Mouse (Mus musculus): Measurements from ENCODE around the gene Nav3. TPM values are rescaled to one million over a fixed set of nuclear protein-coding genes. Genes with fewer than 3 reads are reported as not detected.
A peak's percentile ranks its signal among the peaks of the same experiment; 100 is the strongest.

The Nav3 gene
- total RNA-seq, 2 experiments from 2014 or later: 24.3 to 26.3 TPM

DNA sequence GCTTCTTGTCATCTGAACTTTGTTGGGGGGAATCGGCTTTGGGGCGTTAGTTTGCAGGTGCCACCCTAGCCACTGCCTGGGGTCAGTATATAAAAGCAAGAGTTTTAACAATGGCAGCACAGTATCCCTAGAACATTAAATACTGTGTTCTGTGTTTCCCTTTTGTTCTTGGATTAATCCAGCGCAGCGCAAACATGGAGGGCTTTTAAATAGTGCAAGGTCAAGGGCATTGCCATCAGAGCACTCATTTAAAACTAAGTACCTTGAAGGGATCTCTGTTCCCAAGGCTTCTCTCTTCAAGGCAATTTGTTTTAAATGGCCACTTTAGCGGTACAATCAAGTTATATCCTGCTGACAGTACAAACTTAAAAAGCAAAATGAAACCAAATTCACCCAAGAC is 737.6 kb downstream of the Nav3 start:
- no peak for DNase-seq (ENCODE audit: low spot score in 2 of 2)

DNA sequence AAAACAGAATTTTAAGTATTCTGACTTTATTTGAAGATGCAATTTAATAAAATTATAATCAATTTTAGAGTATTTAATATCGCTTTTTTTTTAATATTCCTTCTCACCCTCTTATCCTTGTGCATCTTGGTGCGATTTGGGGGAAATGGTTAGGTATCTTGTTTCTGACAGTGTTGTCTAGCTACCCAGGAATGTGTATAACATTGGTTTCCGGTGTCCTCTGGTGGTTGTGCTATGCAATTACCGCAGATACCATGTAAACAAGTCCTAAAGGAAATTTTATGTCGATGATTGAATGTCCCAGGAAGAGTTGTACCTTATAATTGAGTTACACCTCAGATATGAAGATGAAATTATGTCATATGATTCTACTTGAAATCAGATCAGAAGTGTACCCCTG is 743.0 kb downstream of the Nav3 start:
- no peak for DNase-seq (ENCODE audit: low spot score in 2 of 2)

DNA sequence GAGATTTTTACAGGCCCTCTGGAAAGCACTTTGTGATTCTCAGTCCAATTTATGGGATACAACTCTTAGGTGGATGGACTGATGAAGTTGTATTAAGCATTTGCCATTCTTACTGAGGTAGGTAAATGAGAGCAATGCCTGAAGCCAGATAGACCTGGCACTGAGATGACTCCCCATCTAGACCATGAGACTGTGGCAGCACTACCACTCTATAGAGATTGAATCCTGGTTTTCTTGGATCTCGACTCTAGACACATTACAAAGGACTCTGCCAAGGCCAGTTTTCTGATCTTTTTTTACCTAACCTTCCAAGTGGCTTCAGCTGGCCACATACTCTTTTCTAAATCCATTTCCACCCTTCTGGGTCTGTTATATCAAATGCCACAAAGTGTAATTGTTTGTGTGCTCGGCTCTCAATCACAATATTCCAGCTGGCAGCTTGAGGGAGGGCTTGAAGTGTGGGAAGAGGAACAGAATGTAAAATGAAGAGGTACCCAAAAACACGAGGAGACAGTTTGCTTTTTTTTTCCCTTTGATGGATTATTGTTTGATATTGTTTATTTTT is 756.2 kb downstream of the Nav3 start:
- no peak for DNase-seq (ENCODE audit: low spot score in 2 of 2)

DNA sequence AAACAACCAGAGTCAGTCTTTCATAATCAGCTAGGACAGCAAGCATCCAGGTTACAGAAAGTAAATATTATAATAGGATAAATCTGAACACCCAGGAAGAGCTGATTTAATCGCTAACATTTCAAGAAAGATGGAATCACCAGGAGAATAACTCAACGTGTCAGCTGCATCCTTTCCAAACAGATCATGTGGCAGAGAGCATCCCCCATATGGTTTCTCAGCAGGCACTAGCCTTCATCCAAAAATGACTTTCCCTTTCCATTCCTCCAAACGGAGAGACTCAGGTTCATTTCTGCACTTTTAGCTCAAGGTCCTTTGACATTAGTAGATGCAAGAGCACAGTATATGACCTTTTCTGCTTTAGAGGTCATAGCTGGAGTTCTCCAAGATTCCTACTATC is 765.4 kb downstream of the Nav3 start:
- DNase-seq (ENCODE audit: low spot score in 2 of 2): no peak

DNA sequence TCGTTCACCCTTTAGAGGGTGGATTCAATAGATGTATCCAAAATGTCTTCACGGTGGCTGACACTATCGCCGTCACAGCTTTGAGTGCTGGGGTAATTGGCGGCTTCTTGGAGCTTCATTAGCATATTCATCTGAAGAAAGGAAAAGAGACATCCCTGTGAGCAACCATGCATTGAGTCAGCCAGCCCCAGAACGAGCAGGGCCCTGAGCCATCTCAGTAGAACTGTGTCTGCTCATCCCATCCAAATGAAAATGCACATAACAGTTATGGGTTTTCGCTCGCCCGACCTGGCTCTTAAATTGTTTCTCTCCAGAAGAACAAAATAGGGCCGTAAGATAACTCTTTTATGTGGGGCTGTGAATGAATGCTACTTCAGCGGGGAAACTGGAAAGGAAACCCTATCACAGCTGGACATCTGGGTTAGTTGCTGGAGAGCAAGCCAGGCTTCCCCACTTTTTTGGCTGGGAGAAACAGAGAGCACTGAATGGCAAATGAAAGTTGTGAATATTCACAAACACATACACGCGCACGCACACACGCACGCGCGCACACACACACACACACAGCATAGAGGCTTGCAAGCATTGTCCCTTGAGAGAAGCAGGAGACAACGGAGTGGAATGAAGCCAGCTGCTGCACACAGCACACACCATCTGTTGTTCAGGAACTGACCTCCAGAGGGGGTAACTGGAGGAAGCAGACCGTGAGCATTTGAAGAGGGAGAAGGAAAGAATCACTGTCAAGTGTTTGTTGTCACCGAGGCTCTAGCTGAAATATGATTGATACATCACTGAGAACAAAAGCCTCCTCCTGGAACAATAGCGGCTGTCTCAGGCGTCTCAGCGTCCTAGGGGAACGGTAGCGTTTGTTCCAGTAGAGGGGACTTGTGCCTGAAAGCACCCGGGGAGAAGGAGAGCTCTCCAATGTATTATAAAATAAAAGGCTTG is 771.6 kb downstream of the Nav3 start:
- peak; percentile 23 to 59 for DNase-seq (ENCODE audit: low spot score in 2 of 2)

DNA sequence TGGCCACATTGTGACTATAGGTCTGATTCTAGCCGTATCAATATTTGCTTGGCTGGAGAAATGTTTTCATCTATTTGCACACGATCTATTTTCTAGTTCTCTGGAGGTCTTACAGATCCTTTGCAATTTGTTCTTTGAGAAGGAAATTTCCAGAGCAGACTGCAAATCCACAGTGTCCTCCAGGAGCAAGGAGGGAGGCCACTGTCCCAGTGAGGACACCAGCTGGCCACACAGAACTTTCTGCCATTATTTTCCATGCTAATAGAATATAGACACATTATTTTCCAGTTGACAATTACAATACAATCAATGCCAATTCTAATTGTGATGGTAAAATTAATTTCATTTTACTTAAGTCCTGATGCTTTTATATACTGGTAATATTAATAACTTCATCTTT is 783.1 kb downstream of the Nav3 start:
- no peak for DNase-seq (ENCODE audit: low spot score in 2 of 2)

DNA sequence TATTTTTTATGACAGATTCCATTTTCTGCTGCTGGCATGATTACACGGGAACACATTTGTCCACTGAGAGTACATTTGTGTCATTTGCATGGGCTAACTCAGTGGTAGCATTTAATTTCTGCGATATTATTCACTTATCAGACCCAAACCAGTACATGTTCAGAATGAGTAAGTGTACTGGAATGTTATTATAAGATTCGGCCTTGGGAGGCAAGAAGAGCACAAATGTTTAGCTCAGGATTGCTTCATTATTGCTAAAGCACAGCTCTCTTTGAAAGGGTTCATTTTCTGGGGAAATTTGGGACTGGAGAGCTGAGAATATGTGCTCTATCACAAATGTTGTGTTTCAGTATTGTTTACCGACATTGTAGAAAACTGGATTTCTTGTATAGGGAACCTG is 788.6 kb downstream of the Nav3 start:
- no peak for DNase-seq (ENCODE audit: low spot score in 2 of 2)

DNA sequence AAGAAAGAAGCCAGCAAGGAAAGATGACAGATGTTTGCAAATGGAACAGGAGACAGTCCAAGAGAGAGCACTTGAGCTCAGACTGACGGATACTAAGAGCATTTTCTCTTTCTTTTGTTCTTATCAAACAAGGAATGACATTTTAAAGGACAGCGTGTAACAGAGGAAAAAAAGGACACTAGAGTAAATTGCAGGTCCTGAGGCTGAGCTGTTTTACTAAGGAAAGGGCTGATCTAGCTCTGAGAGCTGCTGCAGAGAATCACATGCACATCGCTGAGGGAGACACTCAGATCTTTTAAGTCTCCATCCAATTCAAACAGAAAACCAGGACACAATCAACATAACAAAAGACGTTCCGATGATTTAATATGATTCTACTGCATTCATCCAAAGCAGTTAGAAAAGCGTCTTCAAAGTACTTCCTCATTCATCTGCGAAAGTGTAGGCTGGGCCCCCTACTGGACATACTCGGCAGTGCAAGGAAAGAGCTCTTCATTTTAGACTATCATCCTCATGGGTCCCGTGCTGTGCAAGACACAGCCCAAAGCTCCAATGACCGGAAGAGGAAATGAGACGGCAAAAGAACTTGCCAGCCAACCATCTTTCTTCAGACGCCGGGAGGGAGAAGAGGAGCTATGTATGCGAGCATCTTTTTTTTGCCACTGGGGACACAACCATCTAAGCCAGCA is 791.2 kb downstream of the Nav3 start:
- DNase-seq (ENCODE audit: low spot score in 2 of 2): peak; percentile 52 to 63

DNA sequence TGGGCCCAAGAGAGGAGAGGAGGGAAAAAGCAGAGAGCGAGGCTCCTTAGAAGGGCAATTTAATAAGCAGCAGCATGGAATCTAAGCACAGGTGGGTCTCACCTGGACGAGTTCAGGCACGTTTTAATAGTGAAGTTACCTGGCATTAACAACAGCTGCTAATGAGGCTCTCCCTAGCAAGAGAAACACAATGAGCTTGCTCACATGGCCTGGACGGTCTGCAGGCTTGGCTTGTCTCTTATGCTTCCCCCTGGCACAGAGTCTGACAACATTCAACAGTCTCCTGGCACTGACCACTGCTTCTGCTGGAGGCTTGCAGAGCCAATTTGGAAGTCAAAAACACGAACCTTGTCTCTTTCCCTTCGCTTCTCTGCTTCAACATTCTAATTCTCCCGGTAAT is 804.5 kb downstream of the Nav3 start:
- DNase-seq (ENCODE audit: low spot score in 2 of 2): no peak

DNA sequence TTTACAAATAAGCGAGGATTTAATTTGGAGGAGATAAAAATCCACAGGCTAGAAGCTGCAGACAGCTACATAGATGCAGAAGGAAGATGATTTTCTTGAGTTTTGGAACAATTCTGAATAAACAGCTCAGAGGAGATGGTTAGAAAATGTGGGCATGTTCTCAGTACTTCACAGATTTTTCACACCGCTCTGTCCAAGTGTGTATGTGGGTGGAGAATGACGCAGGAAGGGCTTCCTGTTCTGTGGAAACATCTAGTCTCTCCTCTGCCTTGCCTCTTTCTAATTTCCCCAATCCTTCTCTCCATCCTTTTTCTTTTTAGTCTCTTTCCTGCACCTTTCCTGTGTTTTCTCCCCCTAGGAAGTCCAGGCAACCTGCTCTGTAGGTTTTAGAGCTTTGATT is 812.4 kb downstream of the Nav3 start:
- no peak for DNase-seq (ENCODE audit: low spot score in 2 of 2)

DNA sequence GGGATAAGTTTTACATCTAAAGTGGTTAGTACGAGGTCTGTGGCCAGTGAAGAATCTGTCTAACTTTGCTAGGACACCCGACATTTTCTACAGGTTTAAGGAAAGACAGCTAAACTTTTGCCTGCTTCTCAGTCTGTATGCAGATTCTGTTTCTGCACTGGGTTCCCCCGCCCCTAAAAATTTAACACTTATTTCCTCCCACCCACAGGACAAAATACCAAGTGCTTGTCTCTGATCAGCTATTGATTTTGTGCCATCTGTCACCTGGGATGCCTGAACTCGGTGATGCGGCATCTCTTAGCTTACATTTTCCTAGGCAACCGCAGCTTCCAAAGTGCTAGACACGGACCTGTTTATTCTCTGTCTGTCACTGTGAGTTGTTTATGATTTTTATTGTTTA is 814.2 kb downstream of the Nav3 start:
- DNase-seq (ENCODE audit: low spot score in 2 of 2): no peak

DNA sequence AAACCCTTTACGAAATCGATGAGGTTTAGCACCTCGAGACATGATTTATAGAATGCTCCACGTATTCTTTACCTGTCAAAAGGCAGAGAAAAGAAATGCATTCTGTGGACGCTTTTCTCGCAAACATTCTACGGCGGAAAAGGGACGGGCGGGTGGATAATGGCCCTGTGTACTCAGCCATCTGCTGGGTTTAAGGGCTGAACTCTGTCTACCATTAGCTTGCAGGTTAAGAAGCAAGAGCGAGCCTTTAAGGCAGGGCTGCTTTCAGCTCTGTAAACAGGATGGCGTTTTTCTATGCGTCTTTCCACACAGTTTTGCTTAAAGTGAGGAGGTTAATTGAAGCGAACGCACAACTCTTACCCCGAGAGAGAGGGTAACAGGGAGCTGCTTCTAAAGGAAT is 818.3 kb downstream of the Nav3 start:
- no peak for DNase-seq (ENCODE audit: low spot score in 2 of 2)
